Comparison of ENCODE assay signal across 11 mouse cellular contexts in genomic region chr7:133014631-133015030, GRCm38 (mm10).
A peak's percentile ranks its signal among the peaks of the same experiment; 100 is the strongest.
DNase-seq lines count a peak whose midpoint lies in the region; ATAC-seq and TF ChIP-seq lines count a peak whose summit lies in the region.
"Had no signal": no experiment of that assay in that cellular context is flagged by ENCODE, and none has a peak within 500 bp of the region (broad histone marks: within the 10 kb centered on the region; RNA-seq: fewer than 3 reads in every experiment).

No protein-coding gene starts in this region.

- no peak for DNase-seq in forebrain, embryonic 10.5 days (ENCODE audit: extremely low spot score, low spot score)
- no peak for DNase-seq in forebrain, postnatal 0 days
- no peak for DNase-seq in kidney, adult 11 months
- no peak for DNase-seq in right cerebral cortex, postnatal 4 days
- DNase-seq: adrenal gland, postnatal 36 days; lung, postnatal 14 days had no signal

- H3K4me2 ChIP-seq in forebrain, postnatal 0 days (ENCODE audit: low read depth) = no peak overlapping the region
- no peak overlapping the region for H3K4me2 ChIP-seq in kidney, embryonic 15.5 days
- H3K4me2 ChIP-seq in forebrain, embryonic 16.5 days (ENCODE audit: low read length) = no peak overlapping the region
- no peak overlapping the region for H3K4me2 ChIP-seq in neural tube, embryonic 14.5 days (ENCODE audit: low read depth, low read length)

- no peaks in the 10 kb centered on the region for H3K9me3 ChIP-seq in forebrain, embryonic 10.5 days
- no peaks in the 10 kb centered on the region for H3K9me3 ChIP-seq in forebrain, postnatal 0 days (ENCODE audit: low read length)
- H3K9me3 ChIP-seq in kidney, embryonic 15.5 days (replicated peaks) = no peaks in the 10 kb centered on the region
- H3K9me3 ChIP-seq in forebrain, embryonic 16.5 days (ENCODE audit: control insufficient read depth, low read length) = no peaks in the 10 kb centered on the region
- H3K9me3 ChIP-seq in neural tube, embryonic 14.5 days (ENCODE audit: control insufficient read depth, low read length) = no peaks in the 10 kb centered on the region

- H3K4me1 ChIP-seq in forebrain, embryonic 10.5 days = peaks cover 87% of the 10 kb centered on the region
- H3K4me1 ChIP-seq in forebrain, postnatal 0 days (ENCODE audit: insufficient read depth) = peaks cover 27% of the 10 kb centered on the region
- peaks cover 65% of the 10 kb centered on the region for H3K4me1 ChIP-seq in kidney, embryonic 15.5 days
- H3K4me1 ChIP-seq in forebrain, embryonic 16.5 days (replicated peaks; ENCODE audit: control insufficient read depth, insufficient read depth, low read length) = peaks cover 56% of the 10 kb centered on the region
- peaks cover 51% of the 10 kb centered on the region for H3K4me1 ChIP-seq in neural tube, embryonic 14.5 days (ENCODE audit: control insufficient read depth, insufficient read depth, low read length)

- no peak for TF ChIP-seq CTCF in forebrain, postnatal 0 days (IDR thresholded peaks at IDR 0.05; ENCODE audit: low read depth)

- peaks cover 43% of the 10 kb centered on the region for H3K36me3 ChIP-seq in forebrain, embryonic 10.5 days (replicated peaks)
- no peaks in the 10 kb centered on the region for H3K36me3 ChIP-seq in forebrain, postnatal 0 days (ENCODE audit: insufficient read depth)
- peaks cover 35% of the 10 kb centered on the region for H3K36me3 ChIP-seq in kidney, embryonic 15.5 days
- H3K36me3 ChIP-seq in forebrain, embryonic 16.5 days (ENCODE audit: control insufficient read depth, insufficient read depth) = no peaks in the 10 kb centered on the region
- H3K36me3 ChIP-seq in neural tube, embryonic 14.5 days (ENCODE audit: control insufficient read depth, insufficient read depth, low read length) = no peaks in the 10 kb centered on the region

- peak overlapping the region; percentile 80 for H3K27ac ChIP-seq in forebrain, embryonic 10.5 days
- H3K27ac ChIP-seq in forebrain, postnatal 0 days (ENCODE audit: low read depth, low read length) = no peak overlapping the region
- H3K27ac ChIP-seq in kidney, embryonic 15.5 days = 0 out of 2 replicates have a peak overlapping the region, but pooled peaks have one; percentile 59
- H3K27ac ChIP-seq in forebrain, embryonic 16.5 days (ENCODE audit: low read length) = no peak overlapping the region
- peak overlapping the region; percentile 40; the same call in 1 of the 2 replicates for H3K27ac ChIP-seq in neural tube, embryonic 14.5 days (ENCODE audit: low read depth, low read length)

- 93% methylated on average over 14 of the region's 14 CpGs for WGBS in forebrain, embryonic 10.5 days
- WGBS in forebrain, postnatal 0 days = 87% methylated on average over 14 of the region's 14 CpGs
- 91% methylated on average over 14 of the region's 14 CpGs for WGBS in kidney, embryonic 15.5 days
- 84% methylated on average over 14 of the region's 14 CpGs for WGBS in forebrain, embryonic 16.5 days
- 92% methylated on average over 14 of the region's 14 CpGs for WGBS in neural tube, embryonic 14.5 days

- no peak for ATAC-seq in forebrain, postnatal 0 days
- ATAC-seq in kidney, embryonic 15.5 days (replicated peaks; ENCODE audit: low FRiP score) = no peak
- ATAC-seq in forebrain, embryonic 16.5 days = no peak
- ATAC-seq in neural tube, embryonic 14.5 days (ENCODE audit: low read depth) = no peak
- no peak for ATAC-seq in monocyte, adult 5-6 weeks (replicated peaks; ENCODE audit: insufficient number of reproducible peaks, low FRiP score, low TSS enrichment, poor library complexity, severe bottlenecking)
- ATAC-seq: inflammation-experienced regulatory T-cells, adult 6 months had no signal

- H3K4me3 ChIP-seq in forebrain, embryonic 10.5 days = no peak overlapping the region
- no peak overlapping the region for H3K4me3 ChIP-seq in forebrain, postnatal 0 days (ENCODE audit: low read depth, low read length)
- H3K4me3 ChIP-seq in kidney, embryonic 15.5 days (replicated peaks) = no peak overlapping the region
- H3K4me3 ChIP-seq in forebrain, embryonic 16.5 days (replicated peaks; ENCODE audit: low read length) = no peak overlapping the region
- H3K4me3 ChIP-seq in neural tube, embryonic 14.5 days (ENCODE audit: low read depth, low read length) = no peak overlapping the region

- no peak overlapping the region for H3K9ac ChIP-seq in forebrain, postnatal 0 days
- no peak overlapping the region for H3K9ac ChIP-seq in kidney, embryonic 15.5 days
- peak overlapping the region; percentile 10; the same call in 1 of the 2 replicates for H3K9ac ChIP-seq in forebrain, embryonic 16.5 days (replicated peaks; ENCODE audit: low read depth, low read length)
- H3K9ac ChIP-seq in neural tube, embryonic 14.5 days (replicated peaks; ENCODE audit: low read depth, low read length) = no peak overlapping the region

- H3K27me3 ChIP-seq in forebrain, embryonic 10.5 days (ENCODE audit: poor library complexity, severe bottlenecking) = no peaks in the 10 kb centered on the region
- no peaks in the 10 kb centered on the region for H3K27me3 ChIP-seq in forebrain, postnatal 0 days (ENCODE audit: insufficient read depth, low read length)
- no peaks in the 10 kb centered on the region for H3K27me3 ChIP-seq in kidney, embryonic 15.5 days
- no peaks in the 10 kb centered on the region for H3K27me3 ChIP-seq in forebrain, embryonic 16.5 days (replicated peaks; ENCODE audit: control insufficient read depth, insufficient read depth, low read length)
- no peaks in the 10 kb centered on the region for H3K27me3 ChIP-seq in neural tube, embryonic 14.5 days (ENCODE audit: control insufficient read depth, insufficient read depth, low read length)

Comparison
In these comparisons a context has a peak if more than half of its experiments do, and no peak if none do; other contexts are left out.
1. H3K27ac ChIP-seq: peak in forebrain, embryonic 10.5 days (single experiment), kidney, embryonic 15.5 days (single experiment) and neural tube, embryonic 14.5 days (single experiment); none in forebrain, postnatal 0 days (single experiment) and forebrain, embryonic 16.5 days (single experiment).